Comparison of ENCODE assay signal across 8 mouse cellular contexts in genomic region chr13:37045005-37045404, GRCm38 (mm10). TPM values are rescaled to one million over a fixed set of nuclear protein-coding genes. Genes with fewer than 3 reads are reported as not detected.
DNase-seq lines count a peak whose midpoint lies in the region; ATAC-seq and TF ChIP-seq lines count a peak whose summit lies in the region.

No protein-coding gene starts in this region.

- peak; percentile 61; the same call in 1 of the 2 replicates for ATAC-seq in monocyte, adult 5-6 weeks (replicated peaks; ENCODE audit: insufficient number of reproducible peaks, low FRiP score, low TSS enrichment, poor library complexity, severe bottlenecking)

- DNase-seq in gastrocnemius, postnatal 14 days, result peak; percentile 8
- DNase-seq in gastrocnemius, postnatal 25 days, result no peak
- DNase-seq in right cerebral cortex, postnatal 14 days, result peak; percentile 19
- no peak for DNase-seq in right cerebral cortex, adult 2 months (ENCODE audit: low spot score in 2 of 2)
- no peak for DNase-seq in brain, embryonic 14.5 days (ENCODE audit: low read depth)
- no peak for DNase-seq in frontal cortex, postnatal 10 days (ENCODE audit: low spot score in 2 of 2)
- no peak for DNase-seq in right cerebral cortex, postnatal 36 days (ENCODE audit: low spot score in 2 of 2)

- no peak for TF ChIP-seq POLR2A in brain, embryonic 14.5 days (IDR thresholded peaks at IDR 0.05; ENCODE audit: borderline replicate concordance, extremely low read depth, insufficient read depth, insufficient read length, poor library complexity, severe bottlenecking)

- peak; percentile 44; the same call in 1 of the 2 replicates for TF ChIP-seq CTCF in brain, embryonic 14.5 days (IDR thresholded peaks at IDR 0.05; ENCODE audit: borderline replicate concordance, extremely low read depth, insufficient read depth, insufficient read length)

- intact Hi-C loops in gastrocnemius, postnatal 14 days (cut with DNase I; ENCODE audit: low total_unique reads), result no loop called here

RNA-seq across cellular contexts. Expression of gene F13a1, which starts 5.0 kb away (rescaled TPM):
- 10 to 100 TPM; 16.0 to 17.2 TPM for total RNA-seq in gastrocnemius, postnatal 14 days (2021)
- total RNA-seq in gastrocnemius, postnatal 25 days (2021), result 10 to 100 TPM; 10.4 to 17.7 TPM
- 4.3 and 6.0 TPM in 2 replicates for polyA plus RNA-seq in brain, embryonic 14.5 days (2012; rRNA removed)
- 13.5 to 19.0 TPM (median 13.8 TPM) in 3 replicates for total RNA-seq in monocyte, adult 5-6 weeks (2017)

Comparison
In these comparisons a context has a peak if more than half of its experiments do, and no peak if none do; other contexts are left out.
1. DNase-seq: peak in gastrocnemius, postnatal 14 days (single experiment) and right cerebral cortex, postnatal 14 days (single experiment); none in gastrocnemius, postnatal 25 days (single experiment), right cerebral cortex, adult 2 months (0 of 2), brain, embryonic 14.5 days (single experiment), frontal cortex, postnatal 10 days (0 of 2) and right cerebral cortex, postnatal 36 days (0 of 2).